Mouse (Mus musculus): Measurements from ENCODE around the gene Maneal.
A peak's percentile ranks its signal among the peaks of the same experiment; 100 is the strongest.

Maneal gene

DNA sequence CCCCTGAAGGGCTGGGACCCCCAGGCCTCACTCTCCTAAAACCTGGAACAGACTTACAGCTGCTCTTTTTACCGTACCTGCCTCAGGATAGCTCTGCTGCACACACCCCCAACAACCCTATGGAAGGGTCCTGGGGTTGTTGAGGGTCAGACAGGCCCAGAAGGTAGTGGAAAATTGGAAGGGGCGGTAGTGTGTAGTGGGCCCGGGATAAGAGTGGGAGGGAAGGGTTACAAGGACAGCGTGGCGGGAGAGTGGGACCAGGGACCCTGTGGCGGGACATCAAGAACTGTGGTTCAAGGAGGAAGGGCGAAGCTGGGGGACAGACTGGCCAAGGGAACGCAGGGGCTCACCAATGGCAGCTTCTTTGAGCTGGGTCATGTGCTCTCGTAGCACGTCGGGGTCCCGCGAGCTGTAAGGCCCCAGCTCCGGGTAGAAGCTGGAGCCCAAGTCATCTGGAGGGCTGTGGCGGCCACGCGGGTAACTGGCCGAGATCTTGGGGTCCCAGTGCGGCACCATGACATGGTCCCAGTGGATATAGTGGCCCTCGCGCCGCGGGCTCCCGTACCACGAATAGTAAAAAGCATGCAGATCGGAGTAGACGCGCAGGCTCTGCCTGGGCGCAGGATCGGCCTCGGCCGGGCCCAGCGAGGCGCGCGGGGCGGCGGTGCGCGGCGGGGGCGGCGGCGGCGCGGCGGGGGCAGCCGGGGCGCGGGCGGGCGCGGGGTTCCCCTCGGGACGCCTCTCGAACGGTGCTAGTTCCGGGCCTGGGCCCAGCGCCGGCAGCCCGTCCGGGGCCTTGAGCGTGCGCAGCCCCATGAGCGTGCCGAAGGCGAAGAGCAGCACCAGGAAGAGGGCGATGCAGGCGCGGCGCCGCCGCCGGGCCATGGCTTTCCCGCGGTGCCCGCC lies at the start of gene Maneal:
Gene Maneal, minus strand, starts transcription at position 889 of the 906 bp plus-strand sequence.
- DNase-seq (ENCODE audit: low spot score) = no peak

DNA sequence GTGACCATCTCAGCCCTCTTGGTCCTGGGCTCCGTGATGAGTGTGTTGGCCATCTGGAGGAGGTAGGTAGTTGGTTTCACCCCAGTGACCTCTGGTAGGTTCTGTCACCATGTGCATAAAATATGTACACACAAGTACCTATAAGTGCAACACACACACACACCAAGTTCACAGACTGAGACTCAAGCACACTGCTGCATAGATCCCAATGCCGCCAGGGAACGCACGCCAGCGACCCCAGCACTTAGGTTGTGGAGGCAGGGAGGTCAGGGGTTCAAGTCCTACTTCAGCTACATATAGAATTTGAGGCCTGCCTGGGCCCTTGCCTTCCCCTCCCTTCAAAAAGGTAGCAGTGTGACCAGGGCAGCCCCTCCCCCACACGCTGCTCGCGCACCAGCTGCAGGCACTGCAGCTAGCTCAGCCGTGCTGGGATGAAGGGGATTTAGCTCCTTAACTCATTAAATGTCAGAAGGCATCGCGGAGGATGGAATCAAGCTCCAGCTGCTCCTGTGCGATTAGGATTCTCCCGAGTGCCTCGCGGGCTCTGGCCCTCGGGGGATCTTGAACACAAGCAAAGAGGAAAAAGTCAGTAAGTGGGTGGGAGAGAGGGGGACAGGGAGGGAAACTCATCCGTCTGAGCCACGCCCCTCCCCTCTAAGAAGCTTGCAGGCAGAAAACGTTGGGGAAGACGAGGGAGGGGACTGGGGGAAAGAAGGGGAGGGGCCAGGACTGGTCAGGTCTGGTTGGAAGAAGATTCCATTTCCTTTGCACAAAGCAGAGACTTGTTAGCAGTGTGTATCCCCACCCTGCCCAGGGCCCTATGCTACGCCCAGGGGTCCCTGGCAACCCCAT lies 44.2 kb upstream of the Maneal start:
- no peak for DNase-seq (ENCODE audit: low spot score)

DNA sequence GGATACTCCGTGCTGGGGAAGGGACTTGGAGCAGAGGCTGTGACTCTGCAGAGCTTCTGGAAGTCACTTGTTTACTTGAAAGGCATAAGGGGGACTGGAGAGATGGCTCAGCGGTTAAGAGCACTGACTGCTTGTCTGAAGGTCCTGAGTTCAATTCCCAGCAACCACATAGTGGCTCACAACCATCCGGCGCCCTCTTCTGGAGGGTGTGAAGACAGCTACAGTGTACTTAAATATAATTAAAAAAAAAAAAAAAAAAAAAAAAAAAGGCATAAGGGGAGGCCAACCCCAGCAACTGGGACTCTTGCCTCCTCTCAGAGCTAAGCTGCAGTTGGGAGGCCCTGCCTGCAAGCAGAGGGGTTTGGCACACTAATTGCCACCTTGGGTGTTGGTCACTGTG lies 43.4 kb upstream of the Maneal start:
- no peak for DNase-seq (ENCODE audit: low spot score)

DNA sequence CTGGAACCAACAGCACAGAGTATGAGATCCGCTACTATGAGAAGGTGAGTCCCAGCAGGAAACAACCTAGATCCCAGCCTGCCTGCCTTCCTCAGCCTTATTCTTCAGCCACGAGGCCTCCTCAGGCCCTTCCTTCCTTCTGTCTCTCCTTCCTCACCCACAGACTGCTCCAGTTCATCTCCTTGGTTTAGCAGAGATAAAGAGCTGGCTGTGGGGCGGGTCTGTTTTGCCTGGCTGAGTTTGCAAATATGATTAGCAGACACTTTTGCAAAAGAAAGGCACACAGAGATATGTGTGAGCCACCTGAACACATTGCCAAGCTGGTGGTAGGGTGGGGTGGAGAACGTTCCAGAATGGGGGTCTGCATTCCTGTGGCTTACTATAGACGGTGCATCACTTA lies 37.9 kb upstream of the Maneal start:
- DNase-seq (ENCODE audit: low spot score) = no peak

DNA sequence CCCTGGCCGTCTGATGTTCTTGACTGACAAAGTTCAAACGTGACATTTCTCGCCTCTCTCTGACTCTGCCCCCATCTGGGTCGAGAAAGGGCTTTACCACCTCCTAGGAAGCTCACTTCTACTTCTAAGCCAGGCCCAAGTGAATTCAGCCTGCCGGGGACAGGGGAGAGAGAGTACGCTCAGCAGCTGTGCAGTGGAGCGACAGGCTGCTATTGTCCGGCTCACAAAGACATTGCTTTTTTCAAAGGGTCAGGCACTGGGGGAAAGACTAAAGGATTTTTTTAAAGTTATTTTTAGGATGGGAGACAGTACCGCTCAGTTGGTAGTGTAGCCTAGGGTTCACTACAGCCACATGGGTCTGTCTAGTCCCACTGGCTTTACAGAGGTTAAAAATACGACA lies 36.5 kb upstream of the Maneal start:
- DNase-seq (ENCODE audit: low spot score) = no peak

DNA sequence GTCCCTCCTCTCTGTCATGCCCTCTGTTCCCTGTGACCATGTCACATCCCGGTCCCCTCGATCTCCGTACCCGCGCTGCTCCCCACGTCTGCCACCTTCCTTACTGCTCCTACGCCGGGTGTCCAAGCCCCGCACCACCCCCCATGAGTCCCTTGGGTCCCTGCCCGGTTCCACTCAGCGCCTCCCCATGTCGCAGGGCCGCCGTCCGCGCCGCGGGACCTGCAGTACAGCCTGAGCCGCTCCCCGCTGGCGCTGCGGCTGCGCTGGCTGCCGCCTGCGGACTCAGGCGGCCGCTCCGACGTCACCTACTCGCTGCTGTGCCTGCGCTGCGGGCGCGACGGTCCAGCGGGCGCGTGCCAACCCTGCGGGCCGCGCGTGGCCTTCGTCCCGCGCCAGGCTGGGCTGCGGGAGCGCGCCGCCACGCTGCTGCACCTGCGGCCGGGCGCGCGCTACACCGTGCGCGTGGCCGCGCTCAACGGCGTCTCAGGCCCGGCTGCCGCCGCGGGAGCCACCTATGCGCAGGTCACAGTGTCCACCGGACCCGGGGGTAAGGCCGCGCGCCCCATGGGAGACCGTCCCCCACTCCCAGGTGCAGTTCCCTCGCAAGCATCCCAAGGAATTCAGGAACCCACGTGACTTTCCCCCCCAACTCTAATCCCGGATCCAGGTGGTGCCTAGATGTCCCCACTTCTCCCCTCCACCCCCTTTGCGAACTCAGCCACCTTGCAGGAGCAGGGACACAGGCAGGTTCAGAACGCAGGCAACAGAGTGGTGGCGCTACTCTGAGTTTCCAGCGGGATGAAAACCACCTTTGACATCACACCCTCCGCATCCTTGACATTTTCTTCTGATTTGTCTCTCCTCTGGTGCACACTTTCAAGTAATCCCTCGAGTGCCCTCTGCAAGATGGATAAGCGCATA lies 32.8 kb upstream of the Maneal start:
- DNase-seq (ENCODE audit: low spot score) = no peak

DNA sequence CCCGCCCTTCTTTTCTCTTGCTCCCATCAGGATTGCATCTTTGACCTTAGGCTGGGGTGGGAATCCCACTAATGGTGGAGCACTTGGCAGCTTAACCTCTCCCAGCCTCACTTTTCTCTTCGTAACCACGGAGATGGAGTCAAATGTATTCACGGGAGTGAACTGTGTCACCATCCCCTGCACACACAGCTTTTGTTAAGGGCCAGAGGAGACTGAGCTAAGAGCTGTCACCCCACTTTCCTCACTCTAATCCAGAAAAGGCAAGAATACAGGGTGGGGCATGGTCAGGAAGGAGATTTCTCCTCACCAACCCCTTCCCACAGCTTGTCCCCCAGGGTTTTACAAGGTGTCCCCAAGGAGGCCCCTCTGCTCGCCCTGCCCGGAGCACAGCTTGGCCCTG lies 31.8 kb upstream of the Maneal start:
- no peak for DNase-seq (ENCODE audit: low spot score)

DNA sequence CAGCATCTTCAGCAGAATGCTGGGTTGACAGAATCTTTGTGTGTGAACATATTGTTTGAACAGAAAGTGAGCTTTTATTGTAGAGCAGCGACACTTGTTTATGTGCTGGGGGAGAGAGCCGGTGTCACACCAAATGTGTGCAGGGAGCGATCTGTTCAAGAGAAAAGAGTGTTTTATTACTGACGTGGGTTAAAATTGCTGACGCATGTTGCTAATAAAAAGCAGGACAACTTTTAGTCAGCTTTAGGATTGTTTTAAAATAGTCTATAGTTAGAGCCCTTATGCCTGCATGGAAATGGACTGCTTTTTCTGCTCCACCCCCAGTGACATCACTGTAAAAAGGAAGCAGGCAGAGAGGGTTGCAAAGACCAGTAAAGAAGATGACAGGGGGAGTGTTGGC lies 28.9 kb upstream of the Maneal start:
- DNase-seq (ENCODE audit: low spot score) = no peak

DNA sequence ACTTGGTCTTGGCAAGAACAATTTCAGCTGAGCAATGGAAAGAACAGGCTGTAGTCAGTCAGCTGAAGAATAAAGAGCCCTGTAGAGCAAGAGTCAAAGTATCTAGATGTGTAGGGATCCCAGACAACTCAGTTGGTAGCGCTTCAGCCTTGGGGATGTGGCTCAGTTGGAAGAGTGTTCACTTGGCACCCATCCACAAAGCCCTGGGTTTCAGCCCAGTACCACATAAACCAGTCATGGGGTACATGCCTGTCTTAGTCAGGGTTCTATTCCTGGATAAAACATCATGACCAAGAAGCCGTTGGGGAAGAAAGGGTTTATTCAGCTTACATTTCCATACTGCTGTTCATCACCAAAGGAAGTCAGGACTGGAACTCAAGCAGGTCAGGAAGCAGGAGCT lies 28.0 kb upstream of the Maneal start:
- DNase-seq (ENCODE audit: low spot score) = no peak

DNA sequence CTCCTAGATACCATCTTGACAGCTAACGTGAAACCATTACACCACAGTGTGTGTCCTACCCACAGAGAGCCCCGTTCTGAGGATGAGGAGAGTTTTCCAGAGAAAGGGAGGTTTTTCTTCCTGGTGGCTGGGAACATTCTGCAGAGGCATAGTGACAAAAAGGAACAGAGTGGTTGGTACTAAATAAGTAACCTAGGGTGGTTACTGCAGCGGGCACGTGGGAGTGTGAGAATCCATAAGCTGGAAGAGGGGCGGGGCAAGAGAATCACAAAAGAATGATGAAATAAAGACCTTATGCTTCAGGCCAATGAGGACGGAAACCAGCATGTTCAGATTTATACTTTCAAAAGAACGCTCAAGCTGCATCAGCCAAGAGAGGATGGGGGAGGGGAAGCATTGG lies 26.7 kb upstream of the Maneal start:
- DNase-seq (ENCODE audit: low spot score) = no peak

DNA sequence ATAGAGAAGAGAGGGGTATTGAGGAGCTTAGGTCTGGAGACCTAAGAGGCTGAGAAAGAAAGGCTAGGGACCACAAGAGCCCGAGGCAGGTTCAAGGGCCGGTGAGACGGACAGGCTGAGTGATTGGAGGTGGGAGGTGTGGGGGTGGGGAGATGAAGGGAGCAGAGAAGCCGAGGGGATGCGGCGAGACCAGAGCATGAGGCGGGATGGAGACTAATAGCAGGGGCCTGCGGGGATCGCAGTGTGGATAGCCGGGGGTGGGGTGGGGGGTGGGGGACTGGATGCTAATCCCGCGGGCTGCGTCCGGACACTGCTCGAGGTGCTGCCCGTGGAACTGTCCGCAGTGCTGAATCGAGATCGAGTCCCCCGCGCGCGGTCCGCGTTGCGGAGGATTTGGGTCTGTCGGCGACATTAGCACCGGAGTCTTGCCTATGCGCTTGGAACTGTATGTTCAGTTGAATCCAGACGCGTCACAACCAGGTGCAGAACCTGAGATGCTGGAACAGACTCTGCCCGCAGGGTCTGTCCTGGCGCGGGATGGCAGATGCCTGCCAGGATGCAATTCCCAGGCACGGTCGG lies 20.3 kb upstream of the Maneal start:
- DNase-seq (ENCODE audit: low spot score) = no peak

DNA sequence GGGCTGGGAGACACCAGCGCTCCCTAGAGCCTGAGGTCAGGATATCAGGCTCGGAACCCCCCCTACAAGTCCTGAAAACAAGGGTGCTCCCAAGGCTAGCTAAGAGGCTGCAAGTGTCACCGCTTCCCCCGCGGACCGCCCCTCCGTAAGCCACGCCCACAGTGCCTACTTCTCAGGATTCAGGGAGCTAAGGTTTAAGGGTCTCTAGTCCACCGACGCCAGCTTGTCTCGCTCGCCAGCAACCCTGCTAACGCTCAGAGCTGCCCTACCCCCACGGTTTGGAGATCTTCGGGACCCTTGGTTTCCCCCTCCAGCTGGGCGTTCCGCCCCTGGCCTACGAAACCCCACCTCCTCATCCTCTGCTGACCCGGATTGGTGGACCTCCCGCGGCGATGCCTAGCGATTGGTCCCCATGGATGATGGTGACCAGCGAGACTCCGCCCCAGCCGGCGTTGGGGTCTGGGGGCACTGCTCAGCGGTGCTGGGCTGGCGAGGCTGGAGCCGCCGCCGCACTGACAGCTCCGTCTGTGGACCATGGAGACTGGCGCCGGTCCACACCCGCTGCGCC lies 19.5 kb upstream of the Maneal start:
- DNase-seq (ENCODE audit: low spot score) = no peak

DNA sequence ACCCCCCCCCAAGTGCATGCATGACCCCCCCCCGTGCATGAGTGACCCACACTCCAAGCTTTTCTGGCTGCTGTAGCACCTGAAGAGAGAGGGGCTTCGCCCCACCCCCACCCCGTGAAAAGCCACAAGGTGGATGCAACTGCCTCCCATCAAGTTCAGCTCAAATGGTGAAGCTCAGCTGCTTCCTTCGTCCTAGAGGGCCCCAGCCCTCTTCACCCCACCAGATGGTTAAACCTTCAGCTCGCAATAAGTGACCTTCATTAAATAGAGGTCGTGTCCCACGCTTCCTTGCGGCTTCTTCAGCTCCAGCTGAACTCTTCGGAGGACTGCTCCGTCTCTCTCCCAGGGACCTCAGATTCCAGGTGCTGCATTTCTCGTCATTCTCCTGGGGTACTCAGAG lies 18.6 kb upstream of the Maneal start, which contains the start of gene Epha10:
Gene Epha10, plus strand, starts transcription at position 301 of the 400 bp plus-strand sequence.
- no peak for DNase-seq (ENCODE audit: low spot score)

DNA sequence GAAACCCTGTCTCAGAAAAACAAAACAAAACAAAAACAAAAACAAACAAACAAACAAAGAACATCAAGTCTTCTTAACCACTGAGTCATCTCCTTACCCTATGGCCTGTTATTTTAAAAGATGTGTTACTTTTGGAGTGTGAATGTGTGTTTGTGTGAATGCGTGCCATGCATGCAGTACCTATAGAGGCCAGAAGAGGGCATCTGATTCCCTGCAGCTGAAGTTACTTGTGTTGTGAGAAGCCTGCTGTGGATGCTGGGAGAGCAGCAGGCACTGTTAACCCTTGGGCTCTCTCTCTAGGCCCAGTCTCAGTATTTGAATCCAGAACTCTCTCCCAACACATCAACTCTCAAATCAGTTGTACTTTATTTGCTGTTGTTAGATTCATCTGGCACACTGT lies 10.7 kb upstream of the Maneal start:
- no peak for DNase-seq (ENCODE audit: low spot score)

DNA sequence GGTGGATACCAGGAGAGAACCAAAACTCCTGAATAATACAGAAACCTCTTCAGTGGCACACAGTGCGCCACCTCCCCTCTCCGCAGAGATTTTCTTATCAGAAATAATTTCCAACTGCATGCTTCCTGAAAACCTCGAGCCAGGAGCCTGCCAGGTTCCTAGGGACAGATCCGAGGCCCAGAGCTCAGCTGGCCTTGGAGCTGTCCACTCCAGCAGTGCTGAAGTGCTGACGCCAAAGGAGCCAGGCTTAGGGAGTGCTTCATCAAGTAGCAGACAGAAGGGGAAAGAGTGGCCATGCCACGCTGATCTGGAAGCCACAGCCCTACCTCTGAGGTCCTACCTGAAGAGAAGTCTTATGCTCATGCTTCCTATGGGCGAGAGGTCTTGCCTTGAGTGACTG lies 1.5 kb downstream of the Maneal start:
- peak; percentile 67 for DNase-seq (ENCODE audit: low spot score)

DNA sequence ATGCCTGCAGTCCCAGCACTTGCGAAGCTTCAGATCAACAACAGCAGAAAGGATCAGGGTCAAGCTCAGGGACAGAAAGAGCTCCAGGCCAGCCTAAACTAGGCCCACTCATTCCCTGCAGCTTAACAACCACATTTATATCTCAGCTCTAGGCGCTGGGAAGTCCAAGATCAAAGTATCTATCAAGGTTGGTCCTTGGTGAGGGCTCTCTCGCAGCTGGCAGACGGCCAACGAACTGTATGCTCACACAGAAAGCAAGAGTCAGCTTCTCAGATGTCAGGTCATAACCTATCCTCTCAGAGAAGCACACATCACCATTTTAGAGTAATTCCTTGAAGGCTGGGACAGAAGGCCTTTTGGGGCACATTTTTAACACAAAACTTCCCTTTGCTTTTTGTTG lies 3.6 kb downstream of the Maneal start:
- no peak for DNase-seq (ENCODE audit: low spot score)

DNA sequence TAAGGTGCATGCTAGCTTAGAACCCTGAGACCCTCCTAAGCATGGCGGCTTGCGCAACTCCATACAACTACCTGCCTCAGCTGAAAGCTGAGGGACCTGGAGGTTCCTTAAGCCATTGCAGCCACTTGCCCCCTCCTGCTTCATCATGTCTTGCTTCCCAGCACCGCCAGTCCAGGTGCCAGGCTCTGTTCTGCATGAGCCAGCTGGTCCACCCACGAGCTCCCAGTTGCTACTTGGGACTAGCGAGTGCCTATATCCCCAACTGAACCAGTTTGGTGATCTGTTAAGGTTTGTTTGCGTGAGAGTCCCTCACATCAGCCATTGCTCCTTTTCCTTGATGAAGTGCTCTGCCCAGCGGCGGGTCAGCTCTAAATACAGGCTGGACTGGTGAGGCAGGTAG lies 5.7 kb downstream of the Maneal start:
- no peak for DNase-seq (ENCODE audit: low spot score)

DNA sequence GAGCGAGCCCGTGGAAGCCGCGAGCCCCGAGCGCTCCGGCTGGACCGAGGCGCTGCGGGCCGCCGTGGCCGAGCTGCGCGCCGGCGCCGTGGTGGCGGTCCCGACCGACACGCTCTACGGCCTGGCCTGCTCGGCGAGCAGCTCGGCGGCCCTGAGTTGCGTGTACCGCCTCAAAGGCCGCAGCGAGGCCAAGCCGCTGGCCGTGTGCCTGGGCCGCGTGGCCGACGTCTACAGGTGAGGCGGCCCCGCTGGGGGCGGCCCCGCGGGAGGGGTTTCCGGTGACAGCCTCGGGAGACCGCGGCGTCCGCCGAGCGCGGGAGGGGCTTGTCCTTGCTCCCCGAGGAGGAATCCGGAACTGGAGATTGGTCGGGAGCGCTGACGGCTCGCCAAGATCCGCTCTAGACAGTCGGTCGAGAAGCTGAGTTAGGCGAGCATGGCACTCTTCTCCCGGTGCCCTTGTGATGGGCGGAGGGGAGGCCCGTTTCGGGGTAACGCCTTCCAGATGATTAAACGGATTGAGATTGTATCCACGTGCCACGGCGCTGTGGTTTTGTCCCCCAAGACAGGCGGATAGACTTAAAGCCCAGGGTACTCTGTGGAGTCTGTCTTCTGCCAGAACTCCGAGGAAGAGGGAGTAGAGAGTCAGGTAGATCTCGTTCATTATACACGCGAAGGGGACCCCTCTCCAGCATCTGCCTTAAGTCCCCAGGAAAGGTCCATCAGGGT lies 10.9 kb downstream of the Maneal start, which contains the start of gene 1110065P20Rik:
Gene 1110065P20Rik, minus strand, starts transcription at position 264 of the 726 bp plus-strand sequence.
- DNase-seq (ENCODE audit: low spot score) = peak; percentile 56

DNA sequence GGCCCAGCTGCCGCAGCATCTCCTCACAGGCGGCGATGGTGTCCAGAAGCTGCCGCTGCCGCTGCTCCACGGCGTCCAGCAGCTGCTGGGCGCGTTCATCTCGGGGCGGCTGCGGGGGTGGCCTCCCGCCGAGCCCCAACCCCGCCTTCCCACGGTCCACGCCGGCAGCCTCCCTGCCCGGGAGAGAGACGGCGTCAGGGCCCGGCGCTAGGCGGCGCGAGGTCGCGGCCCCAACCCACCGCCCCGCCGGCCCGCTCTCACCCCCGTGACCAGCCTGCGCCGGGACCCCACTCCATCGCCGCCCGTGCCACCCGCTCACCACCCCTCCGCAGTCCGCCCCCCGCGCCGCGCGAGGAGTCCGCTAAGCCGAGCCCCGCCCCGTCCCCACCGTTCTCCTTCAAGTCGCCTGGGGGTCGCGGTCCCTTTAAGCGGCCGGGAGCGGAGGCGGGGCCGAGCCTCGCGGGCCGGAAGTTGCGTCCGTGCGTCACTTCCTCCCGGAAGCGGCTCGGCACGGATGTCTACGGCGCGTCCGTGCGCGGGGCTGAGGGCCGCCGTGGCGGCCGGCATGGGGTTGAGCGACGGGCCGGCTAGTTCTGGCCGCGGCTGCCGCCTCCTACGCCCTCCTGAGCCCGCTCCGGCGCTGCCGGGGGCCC lies 11.6 kb downstream of the Maneal start, which contains the start of gene Yrdc:
Gene Yrdc, plus strand, starts transcription at position 419 of the 653 bp plus-strand sequence.
- peak; percentile 82 for DNase-seq (ENCODE audit: low spot score)

Data from c-Kit-positive CD71-positive TER-119-positive erythroid progenitor cells, embryonic 14.5 days (primary cell).